Mouse (Mus musculus): ENCODE data around the gene Krt32. TPM values are rescaled to one million over a fixed set of nuclear protein-coding genes. Genes with fewer than 3 reads are reported as not detected.

Krt32 gene
- total RNA-seq, 2 experiments from 2014 or later: not detected

DNA sequence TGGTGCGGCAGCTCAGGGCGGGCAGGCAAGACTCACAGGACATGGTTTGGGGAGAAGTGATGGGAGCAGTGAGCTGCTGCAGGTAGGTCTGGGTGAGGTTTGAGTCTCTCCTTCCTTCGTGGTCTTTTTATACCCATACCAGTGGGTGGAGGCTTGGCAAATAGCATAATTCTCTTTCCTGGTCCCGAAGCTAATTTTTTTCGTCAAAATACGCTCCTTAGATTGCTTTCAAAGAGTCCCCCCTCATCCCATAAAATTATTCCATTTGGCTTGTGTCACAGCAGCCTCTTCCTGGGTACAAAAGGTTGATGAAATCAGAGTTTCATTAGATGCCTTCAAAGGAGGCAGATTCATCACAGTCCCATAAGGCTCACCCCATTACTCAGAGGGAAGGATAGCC, 46.6 kb downstream of the Krt32 start, which contains the start of gene Krt34:
Gene Krt34 (minus strand): TSS at position 101 of the 400 bp plus-strand sequence.
- no peak for DNase-seq (ENCODE audit: extremely low spot score in 1 of 2, low spot score in 2 of 2)
- TF ChIP-seq CTCF (IDR thresholded peaks at IDR 0.05): no peak
- no peak within 1 kb of the TSS for H3K4me3 ChIP-seq
- H3K27ac ChIP-seq: no peak within 1 kb of the TSS
- intact Hi-C loops (cut with DNase I): no loop called here

Other genes with a start within 250 kb of the Krt32 start
- not detected for gene Krtap4-16, start 236.6 kb downstream of the Krt32 start, total RNA-seq (2021)
- not detected for gene Gm11568, start 230.3 kb downstream of the Krt32 start, total RNA-seq (2021)
- not detected for gene Gm11559, start 223.8 kb downstream of the Krt32 start, total RNA-seq (2021)
- not detected for gene Krtap9-1, start 214.8 kb downstream of the Krt32 start, total RNA-seq (2021)
- not detected for gene Gm11567, start 209.0 kb downstream of the Krt32 start, total RNA-seq (2021)
- not detected for gene Krtap31-1, start 180.3 kb downstream of the Krt32 start, total RNA-seq (2021)
- not detected for gene Gm11565, start 173.5 kb downstream of the Krt32 start, total RNA-seq (2021)
- not detected for gene Krtap31-2, start 151.9 kb downstream of the Krt32 start, total RNA-seq (2021)
- gene Krtap9-5, start 139.8 kb downstream of the Krt32 start, total RNA-seq (2021): not detected
- gene Krtap29-1, start 109.2 kb downstream of the Krt32 start, total RNA-seq (2021): not detected
- not detected for gene Krtap16-1, start 101.6 kb downstream of the Krt32 start, total RNA-seq (2021)
- not detected for gene Krtap17-1, start 94.2 kb downstream of the Krt32 start, total RNA-seq (2021)
- not detected for gene Krt33a, start 72.0 kb downstream of the Krt32 start, total RNA-seq (2021)
- gene Krt33b, start 58.4 kb downstream of the Krt32 start, total RNA-seq (2021): not detected
- not detected for gene Krt34, start 46.7 kb downstream of the Krt32 start, total RNA-seq (2021)
- gene Krt31, start 37.7 kb downstream of the Krt32 start, total RNA-seq (2021): not detected
- gene Krt35, start 8.0 kb upstream of the Krt32 start, total RNA-seq (2021): not detected
- gene Krt36, start 17.4 kb upstream of the Krt32 start, total RNA-seq (2021): not detected
- gene Krt13, start 33.3 kb upstream of the Krt32 start, total RNA-seq (2021): not detected
- gene Krt15, start 47.7 kb upstream of the Krt32 start, total RNA-seq (2021): not detected
- not detected for gene Krt19, start 60.4 kb upstream of the Krt32 start, total RNA-seq (2021)
- gene Krt9, start 105.0 kb upstream of the Krt32 start, total RNA-seq (2021): 1 to 10 TPM; 3.2 to 3.4 TPM
- gene Krt14, start 119.3 kb upstream of the Krt32 start, total RNA-seq (2021): not detected
- gene Krt16, start 160.7 kb upstream of the Krt32 start, total RNA-seq (2021): not detected
- gene Krt17, start 172.8 kb upstream of the Krt32 start, total RNA-seq (2021): not detected
- not detected for gene Krt42, start 181.6 kb upstream of the Krt32 start, total RNA-seq (2021)
- 100 to 1,000 TPM; 746 to 811 TPM for gene Eif1, start 231.7 kb upstream of the Krt32 start, total RNA-seq (2021)
- not detected for gene Gast, start 246.2 kb upstream of the Krt32 start, total RNA-seq (2021)

Measured in left cerebral cortex, adult 2 months (tissue).